18 mouse cellular contexts compared by ENCODE assay signal in the genomic region with DNA sequence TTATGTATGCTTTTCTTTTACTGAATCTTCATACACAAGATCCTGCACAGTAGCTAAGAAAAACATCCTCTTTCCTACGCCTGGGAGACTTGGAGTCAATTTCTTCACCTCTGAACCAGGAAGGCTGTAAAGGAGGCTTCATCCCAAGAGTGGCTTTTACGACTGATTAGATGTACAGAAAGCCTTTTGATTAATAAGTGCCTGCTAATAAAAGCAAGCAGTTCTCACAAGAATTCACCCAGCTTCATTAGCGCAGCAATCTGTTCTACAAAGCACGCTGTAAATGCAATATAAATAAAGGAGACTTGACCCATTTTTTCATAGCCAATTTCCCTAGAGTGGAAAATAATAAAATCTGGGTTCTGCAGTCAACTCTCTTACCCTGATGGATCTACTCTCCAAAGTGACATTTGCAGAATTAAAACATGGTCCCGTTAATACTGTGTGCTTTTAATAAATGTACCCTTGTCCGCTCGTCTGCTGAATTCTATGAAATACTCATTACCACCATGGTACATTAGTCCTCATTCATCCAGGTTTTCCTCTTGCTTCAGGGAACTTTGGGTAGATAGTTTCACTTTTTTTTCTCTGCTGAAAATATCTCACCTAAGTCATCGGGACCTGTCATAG.
DNase-seq lines count a peak whose midpoint lies in the region; ATAC-seq and TF ChIP-seq lines count a peak whose summit lies in the region.
"Had no signal": no experiment of that assay in that cellular context is flagged by ENCODE, and none has a peak within 500 bp of the region (broad histone marks: within the 10 kb centered on the region; RNA-seq: fewer than 3 reads in every experiment).

No protein-coding gene starts in this region.

- no peaks in the 10 kb centered on the region for H3K9me3 ChIP-seq in hindbrain, embryonic 13.5 days
- no peaks in the 10 kb centered on the region for H3K9me3 ChIP-seq in hindbrain, embryonic 12.5 days (replicated peaks)
- no peaks in the 10 kb centered on the region for H3K9me3 ChIP-seq in neural tube, embryonic 13.5 days
- H3K9me3 ChIP-seq in hindbrain, postnatal 0 days (ENCODE audit: low read length), result 0 out of 2 replicates have a peak, but pooled peaks cover 4% of the 10 kb centered on the region
- H3K9me3 ChIP-seq: heart, embryonic 10.5 days; neural tube, embryonic 12.5 days had no signal

- H3K27ac ChIP-seq in hindbrain, embryonic 13.5 days, result no peak overlapping the region
- H3K27ac ChIP-seq in hindbrain, embryonic 12.5 days, result no peak overlapping the region
- H3K27ac ChIP-seq in neural tube, embryonic 13.5 days (replicated peaks), result peak overlapping the region; percentile 67
- H3K27ac ChIP-seq in hindbrain, postnatal 0 days, result no peak overlapping the region
- H3K27ac ChIP-seq: embryonic facial prominence, embryonic 13.5 days; heart, embryonic 10.5 days; neural tube, embryonic 12.5 days had no signal

- no peak overlapping the region for H3K4me3 ChIP-seq in hindbrain, embryonic 13.5 days
- no peak overlapping the region for H3K4me3 ChIP-seq in hindbrain, embryonic 12.5 days
- H3K4me3 ChIP-seq in neural tube, embryonic 13.5 days, result no peak overlapping the region
- H3K4me3 ChIP-seq in hindbrain, postnatal 0 days (ENCODE audit: low read length), result no peak overlapping the region
- H3K4me3 ChIP-seq: embryonic facial prominence, embryonic 13.5 days; heart, embryonic 10.5 days; neural tube, embryonic 12.5 days had no signal

- H3K27me3 ChIP-seq in hindbrain, embryonic 13.5 days, result no peaks in the 10 kb centered on the region
- no peaks in the 10 kb centered on the region for H3K27me3 ChIP-seq in hindbrain, embryonic 12.5 days
- no peaks in the 10 kb centered on the region for H3K27me3 ChIP-seq in neural tube, embryonic 13.5 days
- no peaks in the 10 kb centered on the region for H3K27me3 ChIP-seq in hindbrain, postnatal 0 days (ENCODE audit: insufficient read depth, low read length)
- H3K27me3 ChIP-seq: embryonic facial prominence, embryonic 13.5 days; neural tube, embryonic 12.5 days had no signal

- no peak for TF ChIP-seq CTCF in hindbrain, postnatal 0 days (IDR thresholded peaks at IDR 0.05; ENCODE audit: low read depth)

- H3K4me1 ChIP-seq in hindbrain, embryonic 13.5 days (replicated peaks), result 0 out of 2 replicates have a peak, but pooled peaks cover 4% of the 10 kb centered on the region
- no peaks in the 10 kb centered on the region for H3K4me1 ChIP-seq in hindbrain, embryonic 12.5 days
- peaks cover 16% of the 10 kb centered on the region for H3K4me1 ChIP-seq in neural tube, embryonic 13.5 days (replicated peaks)
- no peaks in the 10 kb centered on the region for H3K4me1 ChIP-seq in hindbrain, postnatal 0 days (ENCODE audit: insufficient read depth, low read length)
- H3K4me1 ChIP-seq: embryonic facial prominence, embryonic 13.5 days; heart, embryonic 10.5 days; neural tube, embryonic 12.5 days had no signal

- no peak overlapping the region for H3K9ac ChIP-seq in hindbrain, embryonic 13.5 days
- H3K9ac ChIP-seq in hindbrain, embryonic 12.5 days, result no peak overlapping the region
- no peak overlapping the region for H3K9ac ChIP-seq in neural tube, embryonic 13.5 days
- no peak overlapping the region for H3K9ac ChIP-seq in hindbrain, postnatal 0 days (replicated peaks; ENCODE audit: low read length)
- H3K9ac ChIP-seq: embryonic facial prominence, embryonic 13.5 days; neural tube, embryonic 12.5 days had no signal

- no peak for DNase-seq in neural tube, embryonic 10.5 days (ENCODE audit: extremely low spot score, low spot score)
- DNase-seq in hindbrain, postnatal 0 days (ENCODE audit: low spot score), result peak; percentile 25
- DNase-seq in telencephalon, adult 2 months (ENCODE audit: low read depth, low spot score), result peak; percentile 10
- no peak for DNase-seq in spleen, adult 18-20 months
- DNase-seq: adrenal gland, adult 8-10 months; cerebellum, postnatal 10 days; gastrocnemius, postnatal 25 days; kidney, adult 2 months; kidney, postnatal 25 days; lung, postnatal 10 days; thymus, postnatal 25 days had no signal

- ATAC-seq in hindbrain, embryonic 13.5 days (ENCODE audit: low FRiP score), result 0 out of 2 replicates have a peak, but pooled peaks have one; percentile 17
- ATAC-seq in hindbrain, embryonic 12.5 days (ENCODE audit: low FRiP score), result no peak
- ATAC-seq in neural tube, embryonic 13.5 days (ENCODE audit: low read depth), result 0 out of 2 replicates have a peak, but pooled peaks have one; percentile 50
- ATAC-seq in hindbrain, postnatal 0 days, result peak; percentile 43; the same call in 1 of the 2 replicates
- ATAC-seq: inflammation-experienced regulatory T-cells, adult 6 months had no signal

- WGBS in hindbrain, embryonic 13.5 days, result 58% methylated on average over 8 of the region's 8 CpGs
- WGBS in hindbrain, embryonic 12.5 days, result 77% methylated on average over 8 of the region's 8 CpGs
- 47% methylated on average over 8 of the region's 8 CpGs for WGBS in neural tube, embryonic 13.5 days
- WGBS in hindbrain, postnatal 0 days, result 56% methylated on average over 8 of the region's 8 CpGs

- no peaks in the 10 kb centered on the region for H3K36me3 ChIP-seq in hindbrain, embryonic 13.5 days
- H3K36me3 ChIP-seq in hindbrain, embryonic 12.5 days, result no peaks in the 10 kb centered on the region
- no peaks in the 10 kb centered on the region for H3K36me3 ChIP-seq in neural tube, embryonic 13.5 days
- no peaks in the 10 kb centered on the region for H3K36me3 ChIP-seq in hindbrain, postnatal 0 days (ENCODE audit: insufficient read depth, low read length)
- H3K36me3 ChIP-seq: embryonic facial prominence, embryonic 13.5 days; heart, embryonic 10.5 days; neural tube, embryonic 12.5 days had no signal

- H3K4me2 ChIP-seq in hindbrain, embryonic 13.5 days, result no peak overlapping the region
- no peak overlapping the region for H3K4me2 ChIP-seq in hindbrain, embryonic 12.5 days (replicated peaks)
- no peak overlapping the region for H3K4me2 ChIP-seq in neural tube, embryonic 13.5 days
- no peak overlapping the region for H3K4me2 ChIP-seq in hindbrain, postnatal 0 days (ENCODE audit: low read depth, low read length)
- H3K4me2 ChIP-seq: embryonic facial prominence, embryonic 13.5 days; neural tube, embryonic 12.5 days had no signal

Comparison
In these comparisons a context has a peak if more than half of its experiments do, and no peak if none do; other contexts are left out.
1. DNase-seq: peak in hindbrain, postnatal 0 days (single experiment) and telencephalon, adult 2 months (single experiment); none in neural tube, embryonic 10.5 days (single experiment) and spleen, adult 18-20 months (0 of 2).